Mouse (Mus musculus): ENCODE measurements at regions not wholly inside any gene's neighbourhood (a gene's known extent, or its start where the extent isn't known, plus 50 kb on each side); places are given as distances from the start of the nearest gene placed in this dataset.

DNA sequence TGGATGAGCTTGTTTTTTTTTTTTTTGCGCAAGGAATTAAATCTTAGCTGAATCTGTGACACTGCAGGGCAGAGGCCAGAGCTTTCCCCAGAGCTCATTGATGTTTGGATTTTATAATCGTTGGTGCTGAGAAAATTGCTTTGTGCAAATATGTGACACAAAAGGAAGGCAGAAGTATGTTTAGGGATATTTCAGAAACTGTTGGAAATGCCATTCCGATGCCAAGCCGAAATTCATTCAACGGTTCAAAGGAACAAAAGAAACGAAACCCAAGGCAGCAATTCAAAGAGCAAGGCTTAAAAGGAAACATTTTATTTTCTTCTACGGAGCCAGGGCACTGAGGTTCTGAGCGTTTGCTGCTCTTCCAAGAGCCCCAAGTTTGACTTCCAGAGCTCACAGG is 302.2 kb downstream of the 1500009L16Rik start:
- DNase-seq (ENCODE audit: low read depth, low spot score), result no peak

DNA sequence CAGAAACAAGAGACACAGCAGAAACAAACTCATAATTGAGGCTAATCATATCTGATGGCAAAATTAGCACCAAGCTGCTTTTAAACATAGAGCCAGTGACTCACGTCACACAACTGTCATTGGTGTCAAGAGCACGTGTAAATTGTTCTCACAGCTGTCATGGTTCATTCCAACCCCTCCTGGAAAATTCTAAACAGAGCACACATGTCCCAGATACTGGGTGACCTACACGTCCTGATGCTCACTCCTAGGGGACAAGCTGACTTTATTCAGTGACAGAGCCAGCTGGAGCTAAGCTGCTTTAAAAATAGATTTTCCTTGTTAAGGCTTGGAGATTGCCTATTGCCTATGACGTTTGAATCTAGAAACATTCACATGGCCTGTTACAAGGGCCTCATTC is 304.1 kb downstream of the 1500009L16Rik start:
- no peak for DNase-seq (ENCODE audit: low read depth, low spot score)

DNA sequence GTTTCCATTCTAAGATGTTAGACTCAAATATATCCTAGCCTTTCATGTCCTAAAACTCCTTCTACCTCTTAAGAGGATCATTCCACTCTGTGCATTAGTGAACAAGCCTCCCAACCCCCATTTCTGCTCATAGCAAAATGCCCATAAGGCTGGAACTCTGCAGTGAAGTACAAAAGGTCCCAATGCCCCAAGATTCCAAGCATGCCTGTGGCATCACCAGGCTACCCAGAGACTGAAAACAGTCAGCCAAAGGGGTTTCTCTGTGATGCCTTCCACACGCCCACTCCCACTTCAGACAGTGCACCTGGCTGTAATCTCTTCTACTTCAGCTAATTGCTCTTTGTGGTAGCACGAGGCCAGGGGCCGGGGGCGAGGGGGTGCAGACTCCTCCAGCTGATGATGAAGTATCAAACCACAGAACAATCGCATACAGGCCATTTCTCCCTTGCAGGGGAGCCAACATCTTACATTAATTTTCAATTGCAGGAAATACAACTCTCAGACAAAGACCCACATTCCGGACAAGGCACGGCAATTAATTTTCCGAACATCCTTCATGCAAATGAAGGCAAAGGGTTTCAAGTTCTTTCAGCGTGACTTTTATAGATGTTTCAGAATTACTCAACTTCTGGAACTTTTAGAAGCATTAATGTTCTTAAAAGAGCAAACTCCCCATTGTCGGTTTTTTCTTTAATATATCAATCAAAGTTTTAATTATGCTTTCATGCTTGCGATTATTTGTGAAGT is 313.6 kb downstream of the 1500009L16Rik start:
- peak; percentile 54 for DNase-seq (ENCODE audit: low read depth, low spot score)

DNA sequence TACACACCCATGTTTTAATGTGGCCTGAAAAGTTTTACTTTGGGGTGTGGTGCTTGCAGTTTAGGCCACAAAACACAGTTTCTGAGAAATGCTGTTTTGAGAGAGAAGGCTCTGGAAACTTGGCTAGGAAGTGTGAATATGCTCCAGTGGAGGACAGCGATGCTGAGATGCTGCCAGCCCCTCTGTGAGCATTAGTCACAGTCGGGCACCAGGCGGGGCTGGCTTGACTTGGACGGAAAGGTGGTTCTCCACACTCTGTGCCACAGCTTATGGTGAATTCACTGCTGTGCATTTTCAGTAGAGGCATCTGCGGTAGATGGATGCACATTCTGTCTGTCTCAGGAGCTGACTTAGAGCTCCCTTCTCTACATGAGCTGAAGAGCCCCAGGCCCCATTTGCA is 326.0 kb downstream of the 1500009L16Rik start:
- peak; percentile 27 for DNase-seq (ENCODE audit: low read depth, low spot score)

DNA sequence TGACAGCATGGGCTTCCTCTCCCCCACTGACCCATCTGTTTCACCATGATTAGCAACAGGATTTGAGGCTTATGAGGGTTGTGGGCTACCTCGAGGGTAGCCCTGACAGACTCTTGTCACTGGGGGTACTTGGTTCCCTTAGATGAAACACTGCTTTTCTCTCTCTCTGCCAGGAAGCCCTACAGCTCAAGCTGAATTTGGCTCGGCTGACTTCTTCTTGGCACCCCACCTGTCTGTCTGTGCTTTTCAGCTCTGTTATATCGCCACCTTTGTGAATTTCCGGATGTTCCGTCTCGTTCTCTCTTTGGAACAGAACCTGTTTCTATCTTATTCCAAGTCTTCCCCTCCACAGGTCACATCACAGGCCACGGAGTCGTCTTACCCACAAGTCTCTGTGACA is 330.0 kb downstream of the 1500009L16Rik start:
- no peak for DNase-seq (ENCODE audit: low read depth, low spot score)

DNA sequence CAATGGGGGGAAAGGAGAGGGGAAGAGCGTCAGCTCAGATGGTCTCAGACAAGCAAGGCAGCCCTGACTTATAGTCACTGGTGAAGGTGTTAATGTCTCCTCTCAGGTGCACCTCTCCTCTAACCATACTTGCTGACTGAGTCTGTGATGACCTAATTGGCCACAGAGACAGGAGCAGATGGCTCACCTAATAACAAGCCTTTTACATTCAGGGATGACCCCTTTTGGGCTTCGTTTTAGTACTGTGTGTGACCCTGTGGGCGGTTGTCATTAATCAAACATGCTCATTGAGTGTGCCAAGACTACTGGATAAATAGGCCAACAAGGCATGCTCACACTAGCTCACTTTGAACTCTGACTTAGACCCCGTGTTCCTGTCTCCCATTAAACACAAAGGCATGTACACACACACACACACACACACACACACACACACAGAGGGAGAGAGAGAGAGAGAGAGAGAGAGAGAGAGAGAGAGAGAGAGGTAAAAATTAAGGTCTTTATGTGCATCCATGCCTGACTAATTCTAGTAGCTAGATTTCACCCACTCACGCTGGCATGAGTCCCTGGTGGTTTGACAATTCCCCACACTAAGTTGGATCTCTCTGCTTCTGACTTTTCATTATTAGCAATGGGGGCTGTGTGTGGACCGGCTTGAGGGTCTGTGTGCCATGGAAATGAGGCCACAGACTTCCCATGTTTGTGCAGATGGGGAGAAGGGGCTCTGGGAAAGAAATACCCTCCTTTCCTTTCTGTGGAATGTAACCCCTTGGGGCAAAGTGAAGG is 332.1 kb downstream of the 1500009L16Rik start:
- DNase-seq (ENCODE audit: low read depth, low spot score), result no peak

DNA sequence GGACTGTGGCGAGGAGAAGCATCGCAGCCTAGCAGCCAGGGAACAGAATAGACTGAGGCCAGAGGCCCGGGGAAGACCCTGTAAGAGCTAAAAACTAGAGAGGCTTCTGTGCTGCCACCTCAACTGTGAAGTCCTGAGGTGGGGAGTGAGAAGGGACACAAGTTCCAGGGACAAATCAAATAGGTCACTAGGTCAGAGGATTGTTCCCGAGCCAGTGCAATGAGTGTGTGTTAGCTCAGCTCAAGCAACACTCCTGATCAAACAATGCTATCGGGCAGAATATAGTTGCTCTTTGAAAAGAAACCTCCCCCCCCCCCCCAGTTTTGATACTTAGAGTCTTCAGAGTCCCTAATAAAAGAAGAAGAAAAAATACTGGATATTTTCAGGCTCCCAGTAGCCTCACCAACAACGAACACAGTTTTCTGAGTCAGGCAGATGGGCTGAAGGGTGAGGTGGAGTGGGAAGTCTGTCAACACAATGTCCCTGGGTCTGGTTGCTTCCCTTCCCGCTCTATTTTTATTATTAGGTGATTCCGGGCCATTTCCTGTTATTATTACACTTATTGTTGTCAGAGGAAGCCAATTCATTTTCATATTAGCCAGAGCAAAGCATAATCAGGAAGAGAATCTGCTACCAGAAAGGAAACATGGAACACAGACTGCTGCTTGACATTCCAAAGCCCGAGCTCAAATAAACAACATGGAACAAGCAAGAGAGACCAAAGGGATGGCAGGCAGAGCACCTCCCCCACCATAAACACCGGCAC is 332.9 kb downstream of the 1500009L16Rik start:
- no peak for DNase-seq (ENCODE audit: low read depth, low spot score)

DNA sequence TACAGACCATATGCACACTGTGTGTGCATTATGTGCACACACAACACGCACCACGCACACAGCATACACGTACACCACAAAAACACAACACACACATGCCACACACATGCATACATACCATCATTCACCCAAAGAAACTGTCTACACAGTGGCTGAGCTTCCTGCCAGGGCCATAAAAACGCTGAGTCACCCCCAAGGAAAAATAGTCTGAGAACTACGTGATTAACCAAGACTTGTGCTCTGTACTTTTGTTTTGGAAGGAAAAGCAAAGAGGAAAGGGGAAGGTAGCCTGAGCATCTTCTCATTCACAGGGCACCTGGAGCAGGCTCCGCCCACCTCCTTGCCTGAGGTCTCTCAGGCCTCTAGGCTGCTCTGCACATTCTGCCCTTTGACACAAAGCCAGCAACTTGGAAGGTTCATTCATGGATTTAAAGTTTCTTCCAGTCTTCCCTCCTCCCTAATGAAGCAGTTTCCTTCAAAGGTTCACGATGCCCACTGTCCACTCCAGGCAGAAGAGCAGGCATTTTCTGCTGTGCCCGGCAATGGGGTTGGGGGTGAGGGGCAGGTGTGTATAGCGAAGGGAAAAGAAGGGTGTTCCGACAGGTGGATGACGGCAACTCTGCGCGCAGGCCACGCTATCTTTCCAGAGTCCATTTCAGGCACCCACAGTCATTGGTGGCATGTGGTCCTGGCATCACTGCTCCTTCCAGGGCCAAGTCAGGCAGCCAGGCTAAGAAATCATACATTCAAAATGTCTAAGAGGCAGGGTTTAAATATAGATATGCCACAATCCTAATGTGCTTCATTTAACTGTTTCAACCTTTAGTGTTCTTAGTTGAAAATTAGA is 333.9 kb downstream of the 1500009L16Rik start:
- DNase-seq (ENCODE audit: low read depth, low spot score), result peak; percentile 65

DNA sequence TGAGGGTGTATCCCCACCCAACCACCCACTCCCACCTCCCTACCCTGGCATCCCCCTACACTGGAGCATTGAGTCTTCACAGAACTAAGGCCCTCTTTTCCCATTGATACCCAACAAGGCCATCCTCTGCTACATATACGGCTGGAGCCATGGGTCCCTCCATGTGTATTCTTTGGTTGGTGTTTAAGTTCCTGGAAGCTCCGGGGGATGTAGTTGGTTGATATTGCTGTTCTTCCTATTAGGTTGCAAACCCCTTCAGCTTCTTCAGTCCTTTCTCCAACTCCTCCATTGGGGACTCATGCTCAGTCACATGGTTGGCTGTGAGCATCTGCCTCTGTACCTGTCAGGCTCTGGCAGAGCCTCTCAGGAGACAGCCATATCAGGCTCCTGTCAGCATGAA is 335.6 kb downstream of the 1500009L16Rik start:
- no peak for DNase-seq (ENCODE audit: low read depth, low spot score)

DNA sequence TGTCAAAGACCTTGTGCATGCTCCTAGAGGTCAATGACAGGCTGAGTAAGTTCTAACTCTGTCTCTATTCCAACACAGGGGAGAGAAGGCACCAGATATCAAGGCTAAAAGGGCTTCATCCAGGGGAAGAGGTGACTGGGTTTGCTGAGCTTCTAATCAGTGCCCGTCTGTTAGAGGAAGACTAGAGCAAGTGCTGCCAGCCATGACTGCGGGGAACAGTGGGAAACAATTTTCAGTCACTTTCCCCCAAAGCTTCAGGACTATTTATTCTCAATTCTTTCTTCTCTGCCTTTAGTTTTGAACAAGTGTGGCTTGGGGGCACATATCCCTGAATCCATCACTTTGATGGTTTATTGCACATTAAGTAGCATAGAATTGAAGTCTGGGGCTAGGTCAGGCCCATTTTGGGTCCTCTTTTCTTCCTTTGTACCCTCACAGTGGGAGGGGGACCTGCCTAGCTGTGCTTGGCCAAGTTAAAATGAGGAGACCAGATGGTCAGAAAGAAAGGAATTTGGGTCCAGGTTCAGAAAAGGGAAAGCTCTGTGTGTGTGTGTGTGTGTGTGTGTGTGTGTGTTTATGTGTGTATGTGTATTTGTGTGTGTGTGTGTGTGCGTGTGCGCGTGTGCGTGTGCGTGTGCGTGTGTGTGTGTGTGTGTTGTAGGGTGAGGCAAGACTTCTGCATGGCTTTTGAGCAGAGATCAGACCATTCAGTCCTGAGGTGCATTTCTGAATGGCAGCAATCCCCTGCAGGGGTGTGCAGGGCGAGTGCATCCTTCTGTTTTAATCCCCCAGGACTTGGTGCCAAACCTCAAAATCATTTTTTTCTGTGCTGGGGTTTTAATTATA is 337.2 kb downstream of the 1500009L16Rik start:
- no peak for DNase-seq (ENCODE audit: low read depth, low spot score)

DNA sequence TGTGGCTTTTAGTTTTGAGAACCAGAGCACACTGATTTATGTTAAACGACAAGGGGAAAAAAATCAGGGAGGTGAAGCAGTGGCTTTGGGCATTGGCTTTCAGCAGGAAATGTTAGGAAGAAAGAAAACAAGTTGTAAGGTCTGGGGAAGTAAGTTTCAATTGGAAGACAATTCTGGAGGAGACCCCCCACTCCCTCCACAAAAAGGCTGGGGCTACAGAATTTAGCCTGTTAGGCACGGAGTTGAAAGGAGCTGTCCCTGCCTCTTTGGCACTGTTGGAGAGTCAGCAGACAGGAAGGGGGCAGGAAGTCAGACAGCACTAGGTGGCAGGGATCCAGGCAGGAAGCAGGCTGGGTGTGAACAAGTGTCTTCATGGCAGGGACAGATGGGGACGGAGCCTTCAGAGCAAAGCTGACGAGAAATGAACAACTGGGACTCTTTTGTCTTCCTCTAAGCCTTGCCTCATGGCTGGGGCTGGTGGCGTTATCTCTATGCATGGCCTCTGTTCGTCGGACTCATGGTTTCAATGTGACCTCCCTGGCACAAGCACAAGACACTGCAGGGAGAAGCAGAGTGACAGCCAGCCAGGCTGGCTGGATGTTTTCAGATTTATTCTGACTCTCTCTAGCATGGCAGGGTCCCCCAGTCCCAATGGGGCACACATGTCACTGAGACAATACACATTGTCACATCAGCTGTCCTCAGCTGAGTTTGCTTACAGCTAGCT is 338.0 kb downstream of the 1500009L16Rik start:
- peak; percentile 75 for DNase-seq (ENCODE audit: low read depth, low spot score)

DNA sequence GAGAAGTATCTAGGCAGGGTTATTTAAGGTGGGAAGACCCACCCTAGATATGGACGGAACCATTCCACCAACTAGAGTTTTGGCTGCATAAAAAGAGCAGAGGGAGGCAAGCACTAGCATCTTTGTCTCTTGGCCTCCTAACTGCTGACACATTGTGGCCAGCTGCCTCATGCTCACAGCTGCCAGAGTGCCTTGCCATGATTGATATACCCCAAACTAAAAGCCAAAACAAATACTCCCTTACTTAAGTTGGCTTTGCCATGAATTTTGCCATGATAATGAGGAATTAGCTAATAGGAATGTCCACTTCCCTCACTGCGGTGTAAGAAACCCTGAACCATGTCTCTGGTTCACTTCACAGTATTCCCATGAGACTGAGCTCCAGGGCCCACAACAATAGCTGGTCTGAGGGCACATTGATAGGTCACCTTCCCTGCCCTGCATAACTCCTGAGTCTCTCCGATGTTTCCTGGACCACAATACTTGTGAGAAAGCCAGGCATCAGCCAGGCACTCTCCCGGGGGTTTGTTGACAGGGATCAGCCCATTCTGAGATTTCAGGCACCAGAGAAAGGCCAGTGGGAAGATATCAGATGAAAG is 344.5 kb downstream of the 1500009L16Rik start:
- peak; percentile 75 for DNase-seq (ENCODE audit: low read depth, low spot score)

DNA sequence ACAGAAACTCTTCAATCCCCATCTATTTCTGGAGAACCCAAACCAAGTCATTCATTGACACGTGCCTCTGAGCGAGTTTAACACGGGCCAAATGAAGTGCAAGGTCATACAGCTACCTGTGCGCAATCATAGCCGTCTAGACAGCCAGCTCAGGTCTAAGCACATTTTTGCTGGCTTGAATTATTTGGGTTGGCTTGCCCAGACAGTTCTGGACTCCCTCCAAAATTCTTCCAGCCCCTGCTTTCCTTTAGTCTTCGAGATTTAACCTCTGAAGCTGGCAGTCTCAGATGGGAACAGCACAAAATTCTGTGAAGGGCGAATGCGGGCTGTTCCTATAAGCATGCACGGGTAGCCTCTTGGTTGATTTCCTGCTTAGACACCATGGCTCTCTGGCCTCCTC is 347.1 kb downstream of the 1500009L16Rik start:
- DNase-seq (ENCODE audit: low read depth, low spot score), result peak; percentile 17

DNA sequence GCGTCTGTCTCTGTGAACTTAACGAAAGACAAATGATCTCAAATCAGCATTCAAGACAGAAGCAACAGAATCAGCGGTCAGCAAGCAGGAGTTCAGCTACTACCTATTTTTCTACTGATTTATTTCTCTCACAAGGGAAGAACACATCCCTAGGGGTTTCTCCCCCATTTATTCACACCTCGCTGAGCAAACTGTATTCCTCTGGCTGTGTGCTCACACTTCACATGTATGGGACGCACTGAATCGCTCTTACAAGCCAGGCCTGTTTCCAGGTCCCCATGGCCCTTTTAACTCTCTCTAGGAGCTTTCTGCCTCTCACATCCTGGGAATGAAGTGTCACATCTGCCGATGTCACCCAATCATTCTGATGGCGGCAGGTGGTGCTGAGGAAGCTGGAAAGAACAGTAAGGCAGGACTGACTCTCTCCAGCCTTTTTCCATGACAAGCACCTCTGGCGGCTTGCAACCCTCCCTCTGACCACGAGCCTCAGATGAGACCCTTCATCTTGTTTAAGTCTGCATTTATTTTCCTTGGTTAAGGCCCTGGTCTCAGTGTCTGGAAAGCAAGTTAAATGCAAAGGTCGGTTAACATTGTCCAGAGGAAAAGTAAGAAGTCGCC is 350.3 kb downstream of the 1500009L16Rik start:
- no peak for DNase-seq (ENCODE audit: low read depth, low spot score)

DNA sequence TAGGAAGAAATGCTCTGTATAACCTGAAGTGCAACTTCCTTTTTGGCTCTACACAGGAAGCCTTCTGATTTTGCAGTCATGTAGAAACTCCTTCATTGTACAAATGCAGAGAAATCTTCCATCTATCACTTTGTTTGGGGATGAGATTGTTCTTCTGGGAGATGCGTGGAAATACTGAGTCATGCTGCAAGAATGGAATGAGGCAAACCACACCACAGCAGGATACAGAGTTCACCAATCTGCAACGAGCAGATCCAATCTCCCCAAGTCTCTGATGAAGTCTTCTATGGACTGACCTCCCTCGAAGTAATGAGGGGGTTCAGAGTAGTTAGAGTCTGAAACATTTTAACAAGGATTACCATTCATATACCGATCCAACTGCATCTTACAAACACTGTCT is 352.9 kb downstream of the 1500009L16Rik start:
- DNase-seq (ENCODE audit: low read depth, low spot score), result peak; percentile 87

DNA sequence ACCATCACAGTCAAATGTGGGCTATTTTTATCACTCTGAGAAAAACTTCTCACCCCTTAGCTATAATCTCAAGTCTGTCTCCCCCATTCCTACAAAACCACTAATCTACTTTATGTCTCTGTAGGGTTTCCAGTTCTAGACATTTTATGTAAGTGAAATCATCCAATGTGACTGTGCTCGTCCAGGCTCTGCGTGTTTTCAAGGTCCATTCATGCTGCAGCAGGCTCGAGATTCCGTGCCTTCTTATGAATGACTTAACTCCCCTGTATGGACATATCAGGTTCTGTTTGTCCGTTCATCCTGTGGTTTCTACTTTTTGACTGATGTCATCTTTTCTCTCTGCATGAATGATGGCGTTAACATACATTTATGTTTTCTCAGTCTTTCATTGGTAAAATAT is 357.6 kb downstream of the 1500009L16Rik start:
- DNase-seq (ENCODE audit: low read depth, low spot score), result no peak

DNA sequence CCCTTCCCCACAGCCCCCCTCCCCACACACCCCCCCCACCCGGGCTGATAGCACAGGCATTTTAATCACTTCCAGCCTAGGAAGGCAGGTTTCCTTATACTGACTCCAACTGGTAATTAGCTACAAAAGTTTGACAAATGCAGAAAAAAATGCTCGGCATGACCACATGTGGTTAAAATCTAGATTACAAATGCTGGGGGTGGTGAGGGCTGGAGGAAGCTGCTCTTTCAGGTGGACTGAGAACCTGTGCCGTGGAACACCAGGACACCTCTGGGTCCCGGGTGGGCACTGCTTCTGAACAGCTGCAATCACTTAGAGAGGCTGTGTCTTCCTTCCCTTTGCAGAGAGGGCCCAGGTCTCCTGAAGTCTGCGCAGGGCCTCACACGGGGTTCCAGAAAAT is 358.7 kb downstream of the Nuak1 start:
- DNase-seq (ENCODE audit: low read depth, low spot score), result peak; percentile 31

DNA sequence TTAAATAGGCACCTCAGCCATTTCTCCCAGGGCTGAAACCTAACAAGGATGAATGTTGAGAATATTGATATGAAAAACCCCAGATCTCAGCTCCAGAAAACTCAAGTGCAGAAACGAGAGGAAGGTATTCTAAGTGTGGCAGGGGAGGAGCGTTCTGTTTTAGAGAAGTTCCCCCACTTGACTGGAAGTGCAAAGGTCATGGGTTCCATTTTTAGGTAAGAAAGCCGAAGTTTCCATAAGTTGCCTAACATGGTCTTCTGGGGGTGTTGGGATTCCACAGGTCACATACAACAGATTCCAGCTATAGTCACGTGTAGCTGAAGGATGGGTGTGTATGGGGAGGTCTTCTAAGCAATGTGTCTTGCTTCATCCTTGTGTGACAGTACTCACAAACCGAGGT is 352.9 kb downstream of the Nuak1 start:
- DNase-seq (ENCODE audit: low read depth, low spot score), result no peak

DNA sequence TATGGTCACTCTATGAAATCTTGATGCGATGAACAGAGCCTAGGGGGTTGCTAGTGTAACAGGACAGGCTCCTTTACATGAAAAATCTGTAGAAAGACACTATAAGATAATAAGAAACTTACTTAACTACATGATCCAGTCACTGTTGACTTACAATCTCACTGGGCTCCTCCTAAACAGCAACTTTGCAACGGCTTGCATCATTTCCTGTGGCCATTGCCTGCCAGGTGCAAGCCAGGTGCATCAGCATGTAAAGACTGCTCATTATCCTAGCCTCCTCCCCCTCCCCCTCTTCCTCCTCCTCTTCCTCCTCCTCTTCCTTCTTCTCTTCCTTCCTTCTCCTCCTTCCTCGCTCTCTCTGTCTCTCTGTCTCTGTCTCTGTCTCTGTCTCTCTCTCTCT is 352.5 kb downstream of the Nuak1 start:
- no peak for DNase-seq (ENCODE audit: low read depth, low spot score)

All from 3T3-L1 (cell line).